Mouse (Mus musculus) neural tube, embryonic 12.5 days (tissue): ENCODE data around the gene Acot12. TPM values are rescaled to one million over a fixed set of nuclear protein-coding genes. Genes with fewer than 3 reads are reported as not detected.
A peak's percentile ranks its signal among the peaks of the same experiment; 100 is the strongest.

Source experiments
- ATAC-seq: fragments of 200-750 bp; cut with Nextera tagmentation; 2 replicates; pipeline ENCODE4 v1.8.0; 2017; ENCODE audit warnings: low read depth, mild to moderate bottlenecking, moderate TSS enrichment, moderate library complexity; ENCODE audit not compliant: low FRiP score
- H3K27ac ChIP-seq: fragments of 300-500 bp; sonication (generic); 2 replicates; pipeline ENCODE4 v1.5.1; 2016
- H3K27me3 ChIP-seq: fragments of 300-500 bp; sonication (generic); replicated peaks from 2 replicates; pipeline ENCODE4 v1.6.1; 2016; ENCODE audit warnings: mild to moderate bottlenecking
- H3K36me3 ChIP-seq: fragments of 300-500 bp; sonication (generic); 2 replicates; pipeline ENCODE4 v1.6.1; 2016; ENCODE audit warnings: mild to moderate bottlenecking
- H3K4me1 ChIP-seq: fragments of 300-500 bp; sonication (generic); 2 replicates; pipeline ENCODE4 v1.6.1; 2016
- H3K4me2 ChIP-seq: fragments of 300-500 bp; sonication (generic); replicated peaks from 2 replicates; pipeline ENCODE4 v1.6.1; 2016; ENCODE audit warnings: mild to moderate bottlenecking
- H3K4me3 ChIP-seq: fragments of 300-500 bp; sonication (generic); 2 replicates; pipeline ENCODE4 v1.5.1; 2016
- H3K9ac ChIP-seq: fragments of 300-500 bp; sonication (generic); 2 replicates; pipeline ENCODE4 v1.6.1; 2016; ENCODE audit warnings: mild to moderate bottlenecking
- H3K9me3 ChIP-seq: fragments of 300-500 bp; sonication (generic); 2 replicates; pipeline ENCODE4 v1.6.1; 2016; ENCODE audit warnings: mild to moderate bottlenecking
- WGBS: fragments of 180-500 bp; shearing (Covaris S2); methylation state at CpG from one replicate; pipeline ENCODE4 v1.1.7; 2016; 5-methylcytosine and 5-hydroxymethylcytosine counted together
- polyA plus RNA-seq: library from polyadenylated mRNA; unstranded; fragments of >200 nt; fragmentation: Nextera tagmentation; extraction: Ambion mirVana; gene quantifications from 2 replicates; pipeline ENCODE4 v1.2.1, GENCODE M21; 2016

Acot12 gene
- polyA plus RNA-seq: not detected in 2 replicates

GRCm38 (mm10) chr13:91741280-91742047, at the start of gene Acot12:
Gene Acot12 (plus strand): TSS chr13:91741512.
- H3K4me3 ChIP-seq: peak within 1 kb of the TSS; percentile 40
- H3K27ac ChIP-seq: no peak within 1 kb of the TSS
- peak; percentile 79 for ATAC-seq
- peak within 1 kb of the TSS; percentile 60 for H3K9ac ChIP-seq
- H3K36me3 ChIP-seq: no peaks in the 10 kb centered on the region
- no peaks in the 10 kb centered on the region for H3K9me3 ChIP-seq
- peaks cover 3% of the 10 kb centered on the region for H3K4me1 ChIP-seq
- WGBS: 9% methylated on average over 45 of the region's 45 CpGs
- peaks cover 7% of the 10 kb centered on the region for H3K27me3 ChIP-seq
- H3K4me2 ChIP-seq: peak within 1 kb of the TSS; percentile 89

- Histone ChIP-seq H3K27me3 (no peaks in the 10 kb centered on the region), H3K9ac (no peak overlapping the region), H3K27ac (no peak overlapping the region), H3K4me1 (no peaks in the 10 kb centered on the region), H3K4me3 (no peak overlapping the region), H3K36me3 (peaks cover 8% of the 10 kb centered on the region), H3K4me2 (no peak overlapping the region), H3K9me3 (no peaks in the 10 kb centered on the region)
- ATAC-seq: no peak
- WGBS: 67% methylated on average over 7 of the region's 7 CpGs
Measured at GRCm38 (mm10) chr13:91693615-91694014, 47.7 kb upstream of the Acot12 start.

GRCm38 (mm10) chr13:91695406-91695805, 45.9 kb upstream of the Acot12 start:
- no peak overlapping the region for H3K27ac ChIP-seq
- H3K4me1 ChIP-seq: no peaks in the 10 kb centered on the region
- WGBS: 82% methylated on average over 2 of the region's 2 CpGs
- no peak overlapping the region for H3K9ac ChIP-seq
- H3K36me3 ChIP-seq: peaks cover under 1% of the 10 kb centered on the region
- no peaks in the 10 kb centered on the region for H3K9me3 ChIP-seq
- H3K4me3 ChIP-seq: no peak overlapping the region
- no peak overlapping the region for H3K4me2 ChIP-seq
- no peaks in the 10 kb centered on the region for H3K27me3 ChIP-seq
- no peak for ATAC-seq

GRCm38 (mm10) chr13:91696109-91696645, 45.1 kb upstream of the Acot12 start:
- Histone ChIP-seq H3K27me3 (no peaks in the 10 kb centered on the region), H3K9ac (no peak overlapping the region), H3K4me3 (no peak overlapping the region), H3K4me2 (no peak overlapping the region), H3K27ac (no peak overlapping the region), H3K4me1 (no peaks in the 10 kb centered on the region), H3K9me3 (no peaks in the 10 kb centered on the region), H3K36me3 (peaks cover 4% of the 10 kb centered on the region; the same call in 1 of the 2 replicates)
- 93% methylated on average over 2 of the region's 2 CpGs for WGBS
- ATAC-seq: no peak

GRCm38 (mm10) chr13:91697011-91697410, 44.3 kb upstream of the Acot12 start:
- Histone ChIP-seq H3K36me3 (peaks cover 4% of the 10 kb centered on the region; the same call in 1 of the 2 replicates), H3K27ac (no peak overlapping the region), H3K9ac (no peak overlapping the region), H3K4me3 (no peak overlapping the region), H3K4me2 (no peak overlapping the region), H3K9me3 (no peaks in the 10 kb centered on the region), H3K4me1 (no peaks in the 10 kb centered on the region), H3K27me3 (no peaks in the 10 kb centered on the region)
- 0 out of 2 replicates have a peak, but pooled peaks have one; percentile 24 for ATAC-seq
- 60% methylated on average over 3 of the region's 3 CpGs for WGBS

- Histone ChIP-seq H3K36me3 (peaks cover 4% of the 10 kb centered on the region; the same call in 1 of the 2 replicates), H3K27ac (no peak overlapping the region), H3K4me2 (no peak overlapping the region), H3K4me1 (no peaks in the 10 kb centered on the region), H3K27me3 (no peaks in the 10 kb centered on the region), H3K9me3 (no peaks in the 10 kb centered on the region), H3K4me3 (no peak overlapping the region), H3K9ac (no peak overlapping the region)
- 84% methylated on average over 6 of the region's 6 CpGs for WGBS
- no peak for ATAC-seq
Measured at GRCm38 (mm10) chr13:91702337-91702736, 39.0 kb upstream of the Acot12 start.

- no peak overlapping the region for H3K4me3 ChIP-seq
- H3K27me3 ChIP-seq: no peaks in the 10 kb centered on the region
- H3K9me3 ChIP-seq: no peaks in the 10 kb centered on the region
- no peak overlapping the region for H3K27ac ChIP-seq
- no peak overlapping the region for H3K9ac ChIP-seq
- H3K4me2 ChIP-seq: no peak overlapping the region
- WGBS: 93% methylated on average over 6 of the region's 6 CpGs
- no peaks in the 10 kb centered on the region for H3K4me1 ChIP-seq
- no peak for ATAC-seq
- no peaks in the 10 kb centered on the region for H3K36me3 ChIP-seq
Measured at GRCm38 (mm10) chr13:91719487-91719886, 21.8 kb upstream of the Acot12 start.

- Histone ChIP-seq H3K4me2 (no peak overlapping the region), H3K36me3 (no peaks in the 10 kb centered on the region), H3K4me1 (no peaks in the 10 kb centered on the region), H3K27ac (no peak overlapping the region), H3K9me3 (no peaks in the 10 kb centered on the region), H3K4me3 (no peak overlapping the region), H3K9ac (no peak overlapping the region), H3K27me3 (no peaks in the 10 kb centered on the region)
- 71% methylated on average over 8 of the region's 8 CpGs for WGBS
- peak; percentile 65; the same call in 1 of the 2 replicates for ATAC-seq
Measured at GRCm38 (mm10) chr13:91723108-91723735, 18.1 kb upstream of the Acot12 start.

- no peaks in the 10 kb centered on the region for H3K36me3 ChIP-seq
- H3K4me3 ChIP-seq: no peak overlapping the region
- H3K4me1 ChIP-seq: no peaks in the 10 kb centered on the region
- H3K27ac ChIP-seq: no peak overlapping the region
- ATAC-seq: no peak
- WGBS: 81% methylated on average over 7 of the region's 7 CpGs
- H3K9me3 ChIP-seq: no peaks in the 10 kb centered on the region
- H3K27me3 ChIP-seq: no peaks in the 10 kb centered on the region
- H3K4me2 ChIP-seq: no peak overlapping the region
- H3K9ac ChIP-seq: no peak overlapping the region
Measured at GRCm38 (mm10) chr13:91723736-91724119, 17.6 kb upstream of the Acot12 start.

GRCm38 (mm10) chr13:91724211-91724610, 17.1 kb upstream of the Acot12 start:
- Histone ChIP-seq H3K9ac (no peak overlapping the region), H3K27ac (no peak overlapping the region), H3K4me1 (no peaks in the 10 kb centered on the region), H3K27me3 (no peaks in the 10 kb centered on the region), H3K4me3 (no peak overlapping the region), H3K9me3 (no peaks in the 10 kb centered on the region), H3K36me3 (no peaks in the 10 kb centered on the region), H3K4me2 (no peak overlapping the region)
- WGBS: 80% methylated on average over 3 of the region's 3 CpGs
- no peak for ATAC-seq

GRCm38 (mm10) chr13:91725130-91725529, 16.2 kb upstream of the Acot12 start:
- WGBS: 84% methylated on average over 3 of the region's 3 CpGs
- ATAC-seq: no peak
- H3K4me1 ChIP-seq: no peaks in the 10 kb centered on the region
- H3K36me3 ChIP-seq: no peaks in the 10 kb centered on the region
- no peak overlapping the region for H3K27ac ChIP-seq
- no peaks in the 10 kb centered on the region for H3K9me3 ChIP-seq
- H3K4me3 ChIP-seq: no peak overlapping the region
- no peak overlapping the region for H3K4me2 ChIP-seq
- H3K27me3 ChIP-seq: no peaks in the 10 kb centered on the region
- H3K9ac ChIP-seq: no peak overlapping the region

- no peaks in the 10 kb centered on the region for H3K27me3 ChIP-seq
- H3K9ac ChIP-seq: no peak overlapping the region
- no peak overlapping the region for H3K27ac ChIP-seq
- no peak for ATAC-seq
- H3K4me3 ChIP-seq: no peak overlapping the region
- H3K36me3 ChIP-seq: no peaks in the 10 kb centered on the region
- H3K9me3 ChIP-seq: no peaks in the 10 kb centered on the region
- H3K4me1 ChIP-seq: no peaks in the 10 kb centered on the region
- no peak overlapping the region for H3K4me2 ChIP-seq
Measured at GRCm38 (mm10) chr13:91727899-91728298, 13.4 kb upstream of the Acot12 start.
